Mouse (Mus musculus) kidney, adult 18-20 months (tissue): ENCODE results near the gene Hnf1b.
A peak's percentile ranks its signal among the peaks of the same experiment; 100 is the strongest.

Experiments used
- DNase-seq: peaks from one replicate; pipeline ENCODE4 v3.0.0; 2021

The Hnf1b gene

GRCm38 (mm10) chr11:83849529-83850335, at the start of gene Hnf1b:
Gene Hnf1b (plus strand): TSS chr11:83850063.
- peak; percentile 64 for DNase-seq

GRCm38 (mm10) chr11:83802166-83802565, 47.7 kb upstream of the Hnf1b start:
- DNase-seq = peak; percentile 59

- peak; percentile 27 for DNase-seq
These were observed 47.3 kb upstream of the Hnf1b start for GRCm38 (mm10) chr11:83802581-83802980.

- DNase-seq = no peak
These were observed 39.4 kb upstream of the Hnf1b start for GRCm38 (mm10) chr11:83810441-83810840.

GRCm38 (mm10) chr11:83815191-83815590, 34.7 kb upstream of the Hnf1b start:
- peak; percentile 64 for DNase-seq

GRCm38 (mm10) chr11:83815628-83816027, 34.2 kb upstream of the Hnf1b start:
- DNase-seq = peak; percentile 83

GRCm38 (mm10) chr11:83817048-83817447, 32.8 kb upstream of the Hnf1b start:
- DNase-seq = no peak

- peak; percentile 54 for DNase-seq
These were observed 31.9 kb upstream of the Hnf1b start for GRCm38 (mm10) chr11:83817994-83818393.

GRCm38 (mm10) chr11:83818591-83819127, 31.2 kb upstream of the Hnf1b start:
- DNase-seq = peak; percentile 42

- peak; percentile 90 for DNase-seq
These were observed 29.9 kb upstream of the Hnf1b start for GRCm38 (mm10) chr11:83819806-83820483.

- DNase-seq = no peak
These were observed 23.7 kb upstream of the Hnf1b start for GRCm38 (mm10) chr11:83826142-83826541.

- no peak for DNase-seq
These were observed 21.2 kb upstream of the Hnf1b start for GRCm38 (mm10) chr11:83828553-83829142.

GRCm38 (mm10) chr11:83832389-83832788, 17.5 kb upstream of the Hnf1b start:
- DNase-seq = no peak

- no peak for DNase-seq
These were observed 16.3 kb upstream of the Hnf1b start for GRCm38 (mm10) chr11:83833517-83833916.

- DNase-seq = peak; percentile 41
These were observed 15.8 kb upstream of the Hnf1b start for GRCm38 (mm10) chr11:83833959-83834496.

- DNase-seq = no peak
These were observed 10.4 kb upstream of the Hnf1b start for GRCm38 (mm10) chr11:83839451-83839850.

- DNase-seq = peak; percentile 55
These were observed 6.3 kb upstream of the Hnf1b start for GRCm38 (mm10) chr11:83843534-83843933.

GRCm38 (mm10) chr11:83850586-83851272, 866 bp downstream of the Hnf1b start:
- DNase-seq = peak; percentile 82

- no peak for DNase-seq
These were observed 1.6 kb downstream of the Hnf1b start for GRCm38 (mm10) chr11:83851273-83852015.

- peak; percentile 83 for DNase-seq
These were observed 2.1 kb downstream of the Hnf1b start for GRCm38 (mm10) chr11:83852016-83852355.

- DNase-seq = peak; percentile 74
These were observed 2.8 kb downstream of the Hnf1b start for GRCm38 (mm10) chr11:83852501-83853211.
